Mouse (Mus musculus) cerebellum, adult 11 months (tissue): ENCODE measurements around the gene Ociad2.

Experiments used
- DNase-seq: peaks from one replicate; pipeline ENCODE4 v3.0.0; 2022

Ociad2 gene

GRCm38 (mm10) chr5:73295916-73296315, 44.9 kb downstream of the Ociad2 start:
- no peak for DNase-seq

DNA sequence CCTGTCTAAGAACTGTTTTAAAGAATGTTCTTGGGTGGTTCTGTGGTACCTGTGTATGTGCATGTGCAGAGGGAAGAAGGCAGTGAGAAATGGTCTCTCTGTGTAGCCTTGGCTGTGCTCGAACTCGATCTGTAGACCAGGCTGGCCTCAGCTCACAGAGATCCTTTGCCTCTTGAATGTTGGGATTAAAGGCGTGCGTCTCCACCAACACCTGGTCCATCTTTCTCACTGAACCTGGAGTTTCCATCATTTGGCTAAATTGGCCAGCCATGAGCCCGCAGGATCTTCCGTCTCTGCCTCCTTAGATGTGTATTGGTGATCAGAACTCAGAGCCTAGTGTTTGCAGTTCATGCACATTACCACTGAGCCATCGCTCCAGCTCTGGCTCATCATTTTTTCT, 45.8 kb downstream of the Ociad2 start:
- DNase-seq, result no peak

DNA sequence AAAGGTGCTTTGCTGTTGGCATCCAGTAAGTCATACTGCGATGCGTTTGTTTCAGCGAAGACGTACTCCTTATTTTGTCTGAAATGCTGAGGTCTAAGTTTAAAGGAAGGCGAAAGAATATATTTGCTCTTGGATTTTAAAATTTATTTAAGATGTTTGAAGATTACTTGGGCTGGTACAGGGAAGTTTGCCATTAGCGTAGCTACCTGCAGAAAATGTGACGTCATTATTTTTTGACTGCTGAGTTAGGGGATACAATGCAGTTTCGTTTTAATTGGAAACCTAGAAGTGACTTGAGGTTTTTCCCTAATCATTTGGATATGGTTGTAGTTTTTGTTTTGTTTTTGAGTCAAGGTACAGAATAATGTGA, 47.4 kb downstream of the Ociad2 start:
- no peak for DNase-seq

DNA sequence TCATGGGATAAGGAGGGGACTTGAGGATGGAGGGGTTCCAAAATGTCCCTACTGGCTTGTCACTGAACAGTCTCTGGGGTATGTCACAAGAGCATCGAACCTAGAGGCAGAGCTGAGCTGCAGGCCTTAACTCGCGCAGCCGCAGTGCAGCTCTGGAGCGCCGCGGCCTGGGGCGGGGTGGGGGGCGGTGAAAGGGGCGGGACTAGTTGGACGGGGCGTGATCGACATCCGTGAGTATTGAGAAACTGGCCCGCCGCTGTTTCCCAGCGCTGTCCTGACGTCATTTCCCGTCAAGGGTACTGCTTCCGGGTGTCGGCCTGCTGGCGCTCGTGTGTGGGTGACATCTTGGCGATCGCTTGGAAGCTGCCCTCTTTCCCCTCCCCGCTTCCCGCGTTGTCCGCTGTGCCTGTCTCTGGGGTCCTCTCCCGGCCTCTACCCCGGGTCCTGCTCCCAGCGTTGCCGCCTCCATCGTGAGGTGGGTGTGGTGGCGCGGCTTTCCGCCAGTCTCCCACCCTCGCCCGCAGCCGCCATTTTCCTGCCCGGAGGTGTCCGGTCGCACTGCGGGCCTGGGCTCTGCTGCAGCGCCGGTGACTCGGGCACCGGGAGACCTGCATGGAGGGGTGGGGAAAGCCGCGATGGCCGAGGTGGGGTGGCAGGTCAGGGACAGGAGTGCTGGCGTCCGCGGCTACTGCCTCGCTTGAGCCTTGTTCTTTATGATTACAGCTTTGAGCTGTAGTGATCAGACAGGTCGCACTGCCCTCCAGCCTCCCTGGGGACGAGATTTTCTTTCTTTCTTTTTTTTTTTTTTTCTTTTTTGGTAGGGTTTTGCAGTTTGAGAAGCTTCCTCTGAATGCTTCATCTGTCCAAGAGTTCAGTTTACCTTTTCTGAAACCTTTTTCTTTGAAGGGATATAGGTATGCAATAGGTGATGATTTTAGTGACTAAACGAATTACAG, 48.0 kb downstream of the Ociad2 start, which contains the start of gene Ociad1:
Gene Ociad1 (plus strand): TSS at position 283 of the 956 bp plus-strand sequence.
- DNase-seq, result peak; percentile 92

DNA sequence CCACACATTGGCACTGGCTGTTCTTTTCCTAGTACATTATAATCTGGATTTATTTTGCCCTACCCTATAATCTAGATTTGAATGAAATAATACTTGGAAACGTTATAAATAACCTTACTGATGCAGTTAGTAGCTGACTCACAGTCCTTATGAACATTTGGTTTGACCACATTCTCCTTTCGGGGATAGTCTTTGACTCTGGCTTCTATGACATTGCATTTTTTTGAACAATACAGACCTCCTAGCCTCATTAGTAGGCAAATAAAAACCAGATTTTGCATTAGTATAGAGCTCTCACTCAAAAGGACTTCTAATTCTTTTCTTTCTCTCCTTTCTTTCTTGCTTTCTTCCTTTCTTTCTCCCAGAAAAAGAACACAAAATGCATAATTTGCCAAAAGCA, 50.9 kb downstream of the Ociad2 start:
- DNase-seq, result no peak

GRCm38 (mm10) chr5:73286603-73287002, 54.2 kb downstream of the Ociad2 start:
- no peak for DNase-seq

DNA sequence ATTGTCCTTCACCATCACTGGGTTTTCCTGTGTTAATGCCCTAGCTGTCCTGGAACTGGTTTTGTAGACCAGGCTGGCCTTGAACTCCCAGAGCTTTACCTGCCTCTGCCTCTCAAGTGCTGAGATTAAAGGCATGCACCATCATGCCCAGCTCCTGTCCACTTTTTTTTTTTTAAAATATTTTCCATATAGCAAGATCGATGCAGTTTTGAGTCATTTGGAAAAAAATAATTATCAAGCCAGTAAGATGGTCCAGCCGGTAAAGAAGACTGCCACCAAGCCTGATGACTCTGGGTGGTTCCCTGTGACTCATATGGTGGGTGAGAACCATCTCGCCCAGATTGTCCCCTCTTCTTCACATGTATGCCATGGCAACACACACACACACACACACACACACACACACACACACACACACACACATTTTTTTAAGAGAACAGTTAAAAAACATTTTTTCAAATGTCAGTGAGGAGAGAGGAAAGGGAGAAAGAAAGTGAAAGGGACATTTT, 55.3 kb downstream of the Ociad2 start:
- no peak for DNase-seq

DNA sequence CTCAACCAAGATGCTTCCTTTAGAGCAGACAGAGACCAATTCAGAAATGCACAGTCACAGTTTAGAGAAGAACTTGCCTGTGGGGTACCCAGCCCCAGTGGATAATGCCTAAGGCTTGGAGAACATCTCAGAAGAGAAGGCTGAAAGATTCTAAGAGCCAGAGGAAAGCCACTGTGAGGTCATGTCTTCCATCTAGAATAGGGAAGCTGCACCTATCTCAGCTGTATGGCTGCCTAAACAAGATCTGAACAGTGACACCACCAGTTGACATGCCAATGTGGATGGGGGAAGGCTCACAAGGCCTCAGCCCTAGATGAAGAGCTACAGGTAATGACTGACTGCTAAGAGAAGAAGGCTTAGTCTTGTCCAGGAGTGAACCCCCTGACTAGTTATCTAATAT, 56.8 kb downstream of the Ociad2 start:
- no peak for DNase-seq

- no peak for DNase-seq
Observed at GRCm38 (mm10) chr5:73280567-73280850, 60.3 kb downstream of the Ociad2 start.

DNA sequence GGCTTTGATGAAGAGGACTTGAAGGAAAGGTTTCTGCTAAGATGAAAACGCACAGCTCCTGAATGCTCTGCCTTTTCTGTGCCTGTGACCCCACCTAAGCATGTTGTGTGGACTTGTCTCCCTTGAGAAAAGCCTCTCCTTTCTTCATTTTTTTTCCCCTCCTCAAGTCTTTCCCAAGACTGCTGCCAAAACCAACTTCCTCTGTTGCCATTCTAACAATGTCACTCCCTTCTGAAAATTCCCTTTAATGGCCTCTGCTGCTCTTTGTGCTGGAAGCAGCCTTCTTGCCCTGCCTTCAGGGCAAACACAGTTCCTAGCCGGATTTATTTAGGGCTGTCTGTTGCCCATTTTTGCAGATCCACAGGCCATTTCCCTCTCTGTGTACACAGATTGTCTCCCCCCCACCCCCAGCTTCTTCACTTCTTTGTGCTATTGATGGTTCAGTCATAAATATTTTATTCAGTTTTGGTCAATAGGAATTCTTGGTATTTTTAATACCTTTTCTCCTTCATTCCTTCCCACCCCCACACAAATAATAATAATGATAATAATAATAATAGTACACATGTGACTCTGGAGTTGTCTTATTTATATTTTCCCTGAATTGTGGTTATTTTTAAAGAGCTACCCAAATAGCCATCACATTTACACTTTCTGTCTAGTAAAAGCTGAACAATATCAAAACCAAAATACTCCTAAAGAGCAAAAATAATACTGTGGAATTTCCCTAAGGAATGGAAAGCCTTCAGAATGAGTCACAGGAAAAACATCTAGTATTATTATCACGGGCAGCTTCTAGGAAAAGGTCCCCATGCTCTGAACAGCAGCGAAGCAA, 60.9 kb downstream of the Ociad2 start:
- DNase-seq, result no peak

- no peak for DNase-seq
Observed at GRCm38 (mm10) chr5:73279190-73279589, 61.6 kb downstream of the Ociad2 start.

DNA sequence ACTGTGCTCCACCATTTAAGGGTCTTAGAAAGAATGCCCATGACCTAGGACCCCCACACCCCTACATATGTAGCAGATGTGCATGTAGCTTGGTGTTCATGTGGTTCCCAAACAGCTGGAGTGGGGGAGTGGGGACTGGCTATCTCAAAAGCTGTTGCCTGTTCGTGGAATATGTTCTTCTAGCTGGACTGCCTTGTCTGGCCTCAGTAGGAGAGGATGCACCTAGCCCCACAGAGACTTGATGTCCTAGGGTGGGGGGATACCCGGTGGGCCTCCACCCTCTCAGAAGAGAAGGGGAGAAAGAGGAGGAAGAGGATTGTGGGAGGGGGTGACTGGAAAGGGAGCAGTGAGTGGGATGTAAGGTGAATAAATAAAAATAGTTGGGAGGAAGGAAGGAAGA, 65.9 kb downstream of the Ociad2 start:
- no peak for DNase-seq

- no peak for DNase-seq
Observed at GRCm38 (mm10) chr5:73273171-73273570, 67.7 kb downstream of the Ociad2 start.
